Mouse (Mus musculus) MEL (cell line): ENCODE results near the gene Syp.

Experiments
- CTCF ChIP-seq, 3 experiments: IDR thresholded peaks in 2 of 3; conservative IDR thresholded peaks in 1 of 3; 2 replicates each; pipeline ENCODE4 v1.5.1; 2011 to 2012; ENCODE audit warnings: low read length in 3 of 3, low read depth in 2 of 3, mild to moderate bottlenecking in 2 of 3, improper control_type of control experiment in 1 of 3, inconsistent platforms in 1 of 3, mixed read lengths in 1 of 3, moderate library complexity in 1 of 3; ENCODE audit not compliant: control insufficient read depth in 1 of 3, insufficient read depth in 1 of 3, poor library complexity in 1 of 3, severe bottlenecking in 1 of 3
- ZKSCAN1 ChIP-seq: IDR thresholded peaks from 2 replicates; pipeline ENCODE4 v1.6.1; 2012; ENCODE audit warnings: low read depth, mild to moderate bottlenecking, inconsistent platforms, low read length, improper control_type of control experiment, moderate library complexity

DNA sequence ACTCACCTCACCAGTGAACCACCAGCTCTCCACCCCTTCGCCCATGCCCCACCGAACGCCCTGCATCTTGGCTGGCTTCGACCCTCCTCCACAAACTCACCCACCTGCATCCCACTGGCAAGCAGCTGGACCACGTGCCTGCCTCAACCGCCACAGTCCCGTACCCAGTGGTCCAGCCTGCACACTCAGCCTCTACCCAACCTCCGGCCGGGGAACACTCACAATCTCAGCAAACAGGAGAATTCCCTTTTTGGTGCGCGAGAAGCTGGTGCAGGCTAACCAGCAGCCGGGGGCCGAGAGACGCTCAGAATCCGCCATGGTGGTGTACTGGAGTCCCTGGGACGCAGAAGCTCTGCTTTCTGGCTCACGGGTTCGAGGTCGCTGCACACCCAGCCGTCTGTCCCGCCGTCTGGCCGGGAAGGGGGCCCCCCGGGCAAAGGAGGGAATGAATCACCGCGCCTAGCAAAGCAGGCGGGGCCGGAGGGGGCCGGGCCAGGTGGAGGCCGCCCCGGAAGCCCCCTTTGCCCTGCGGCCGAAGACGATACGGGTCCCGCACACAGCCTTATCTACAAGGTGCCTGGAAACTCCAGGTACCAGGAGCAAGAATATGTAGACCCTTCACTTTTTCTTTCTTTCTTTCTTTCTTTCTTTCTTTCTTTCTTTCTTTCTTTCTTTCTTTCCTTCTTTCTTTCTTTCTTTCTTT, 32.8 kb downstream of the Syp start, which contains the start of gene Plp2:
- TF ChIP-seq CTCF (IDR thresholded peaks at IDR 0.05 in 2 of 3, conservative IDR thresholded peaks at IDR 0.05 in 1 of 3; ENCODE audit: control insufficient read depth in 1 of 3, insufficient read depth in 1 of 3, low read depth in 2 of 3, low read length in 3 of 3, poor library complexity in 1 of 3, severe bottlenecking in 1 of 3): no peak
- TF ChIP-seq ZKSCAN1: no peak
